Comparison of ENCODE assay signal across 8 mouse cellular contexts in the genomic region with DNA sequence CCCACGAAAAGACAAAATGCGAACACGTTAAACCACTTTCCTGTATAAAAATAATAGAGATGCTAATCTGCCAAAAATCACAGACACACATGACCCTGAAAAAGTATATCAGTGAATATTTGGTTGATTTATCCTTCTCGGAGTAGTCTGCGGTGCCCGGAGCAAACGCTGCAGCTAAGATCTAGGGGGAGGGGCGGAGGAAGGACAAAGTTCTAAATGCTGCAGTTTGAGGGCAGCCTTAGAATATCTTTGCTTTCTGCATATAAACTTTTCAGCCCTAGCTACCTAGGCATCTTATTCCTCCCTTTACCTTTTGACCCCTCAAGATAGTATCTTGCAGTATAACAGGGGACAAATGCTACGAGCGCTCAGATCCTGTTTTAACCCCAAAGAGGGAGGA. TPM values are rescaled to one million over a fixed set of nuclear protein-coding genes. Genes with fewer than 3 reads are reported as not detected.
DNase-seq lines count a peak whose midpoint lies in the region; ATAC-seq and TF ChIP-seq lines count a peak whose summit lies in the region.

No protein-coding gene starts in this region.

- WGBS in heart, embryonic 10.5 days, result 1% methylated on average over 10 of the region's 10 CpGs
- WGBS in embryonic facial prominence, embryonic 15.5 days, result 2% methylated on average over 10 of the region's 10 CpGs
- WGBS in limb, embryonic 13.5 days, result under 1% methylated on average over 10 of the region's 10 CpGs

- peak overlapping the region; percentile 19; the same call in 1 of the 2 replicates for H3K4me2 ChIP-seq in embryonic facial prominence, embryonic 15.5 days (replicated peaks)
- peak overlapping the region; percentile 80 for H3K4me2 ChIP-seq in limb, embryonic 13.5 days (replicated peaks)

- no peaks in the 10 kb centered on the region for H3K36me3 ChIP-seq in heart, embryonic 10.5 days
- no peaks in the 10 kb centered on the region for H3K36me3 ChIP-seq in E14TG2a.4 (ENCODE audit: insufficient read depth, low read length)
- H3K36me3 ChIP-seq in embryonic facial prominence, embryonic 15.5 days, result no peaks in the 10 kb centered on the region
- no peaks in the 10 kb centered on the region for H3K36me3 ChIP-seq in limb, embryonic 13.5 days

- intact Hi-C loops in heart, postnatal 14 days (cut with DNase I), result no loop called here

- TF ChIP-seq CTCF in E14TG2a.4 (conservative IDR thresholded peaks at IDR 0.05; ENCODE audit: low read length), result no peak

- no peak for ATAC-seq in embryonic facial prominence, embryonic 15.5 days (ENCODE audit: insufficient number of reproducible peaks, low FRiP score, low TSS enrichment, low read depth)
- ATAC-seq in limb, embryonic 13.5 days (ENCODE audit: low FRiP score, low read depth), result no peak

- H3K4me1 ChIP-seq in heart, embryonic 10.5 days, result peaks cover 27% of the 10 kb centered on the region
- peaks cover 42% of the 10 kb centered on the region for H3K4me1 ChIP-seq in E14TG2a.4 (replicated peaks; ENCODE audit: low read depth, low read length)
- H3K4me1 ChIP-seq in embryonic facial prominence, embryonic 15.5 days, result peaks cover 43% of the 10 kb centered on the region
- peaks cover 46% of the 10 kb centered on the region for H3K4me1 ChIP-seq in limb, embryonic 13.5 days

- H3K9me3 ChIP-seq in heart, embryonic 10.5 days, result no peaks in the 10 kb centered on the region
- H3K9me3 ChIP-seq in E14TG2a.4 (ENCODE audit: low read length), result no peaks in the 10 kb centered on the region; the same call in 1 of the 2 replicates
- H3K9me3 ChIP-seq in embryonic facial prominence, embryonic 15.5 days (replicated peaks), result no peaks in the 10 kb centered on the region
- H3K9me3 ChIP-seq in limb, embryonic 13.5 days, result no peaks in the 10 kb centered on the region

- H3K4me3 ChIP-seq in heart, embryonic 10.5 days, result peak overlapping the region; percentile 65
- peak overlapping the region; percentile 75 for H3K4me3 ChIP-seq in E14TG2a.4 (replicated peaks; ENCODE audit: low read length)
- peak overlapping the region; percentile 46 for H3K4me3 ChIP-seq in embryonic facial prominence, embryonic 15.5 days (replicated peaks)
- peak overlapping the region; percentile 48 for H3K4me3 ChIP-seq in limb, embryonic 13.5 days

- peaks cover 64% of the 10 kb centered on the region for H3K27me3 ChIP-seq in heart, embryonic 10.5 days (ENCODE audit: insufficient read depth, poor library complexity, severe bottlenecking)
- peaks cover 82% of the 10 kb centered on the region for H3K27me3 ChIP-seq in E14TG2a.4 (ENCODE audit: insufficient read depth, low read length)
- H3K27me3 ChIP-seq in embryonic facial prominence, embryonic 15.5 days, result peaks cover 82% of the 10 kb centered on the region
- H3K27me3 ChIP-seq in limb, embryonic 13.5 days, result peaks cover 64% of the 10 kb centered on the region

- no peak for DNase-seq in heart, embryonic 10.5 days (ENCODE audit: low spot score)
- no peak for DNase-seq in heart, postnatal 14 days
- no peak for DNase-seq in adrenal gland, postnatal 10 days
- no peak for DNase-seq in urinary bladder, postnatal 4 days (ENCODE audit: low spot score in 2 of 2)
- DNase-seq in lung, postnatal 36 days, result no peak

- H3K27ac ChIP-seq in heart, embryonic 10.5 days, result no peak overlapping the region
- no peak overlapping the region for H3K27ac ChIP-seq in embryonic facial prominence, embryonic 15.5 days (replicated peaks)
- H3K27ac ChIP-seq in limb, embryonic 13.5 days, result peak overlapping the region; percentile 44; the same call in 1 of the 2 replicates

- no peak overlapping the region for H3K9ac ChIP-seq in embryonic facial prominence, embryonic 15.5 days
- H3K9ac ChIP-seq in limb, embryonic 13.5 days, result peak overlapping the region; percentile 65

RNA-seq across cellular contexts. Expression of gene Nrn1, which starts 1.4 kb away (rescaled TPM):
- polyA plus RNA-seq in heart, embryonic 10.5 days (2016; fragmentation: Nextera tagmentation; extraction: Ambion mirVana), result 1.7 and 3.8 TPM in 2 replicates
- 1 to 10 TPM; 1.3 to 1.7 TPM for total RNA-seq in heart, postnatal 14 days (2021)
- polyA plus RNA-seq in embryonic facial prominence, embryonic 15.5 days (2015; fragmentation: Nextera tagmentation; extraction: Ambion mirVana), result 6.5 and 8.5 TPM in 2 replicates
- polyA plus RNA-seq in limb, embryonic 13.5 days (2015; fragmentation: Nextera tagmentation; extraction: Ambion mirVana), result 7.5 and 7.7 TPM in 2 replicates
- total RNA-seq in adrenal gland, postnatal 10 days (2021), result 10 to 100 TPM; 21.9 to 41.4 TPM
